Mouse (Mus musculus): ENCODE data around the gene Zfp507. TPM values are rescaled to one million over a fixed set of nuclear protein-coding genes. Genes with fewer than 3 reads are reported as not detected.

Gene Zfp507
- 6.5 and 7.5 TPM in 2 replicates for polyA plus RNA-seq (2015; fragmentation: Nextera tagmentation; extraction: Ambion mirVana)

DNA sequence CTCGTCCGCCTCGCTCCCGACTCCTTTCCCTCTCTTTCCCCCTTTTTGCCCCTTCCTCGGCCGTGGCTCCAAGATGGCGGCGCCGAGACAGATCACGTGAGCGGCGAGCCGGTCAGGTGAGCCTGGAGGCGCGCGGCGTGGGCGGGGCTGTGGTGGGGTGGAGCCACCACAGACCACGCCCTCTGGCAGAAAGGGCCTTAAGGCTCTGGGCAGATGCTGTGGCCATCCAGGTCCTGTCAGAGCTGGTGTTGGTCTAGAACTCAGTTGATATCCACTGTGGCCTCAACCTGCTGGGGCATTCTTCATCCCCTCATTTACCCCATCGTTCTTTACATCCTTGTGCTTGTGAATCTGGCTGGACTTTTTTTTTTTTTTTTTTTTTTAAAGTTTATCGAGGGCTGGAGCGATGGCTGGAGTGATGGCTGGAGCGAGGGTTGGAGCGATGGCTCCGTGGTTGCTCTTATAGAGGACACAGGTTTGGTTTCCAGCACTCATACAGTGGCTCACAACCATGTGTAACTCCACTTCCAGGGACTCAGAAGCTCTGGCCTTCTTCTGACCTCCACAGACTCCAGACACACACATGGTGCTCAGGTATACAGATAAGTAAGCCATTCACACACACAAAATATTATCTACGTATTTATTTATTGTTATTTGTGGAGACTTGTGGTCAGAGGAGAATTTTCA, at the start of gene Zfp507:
Gene Zfp507, minus strand, starts transcription at position 98 of the 690 bp plus-strand sequence.

DNA sequence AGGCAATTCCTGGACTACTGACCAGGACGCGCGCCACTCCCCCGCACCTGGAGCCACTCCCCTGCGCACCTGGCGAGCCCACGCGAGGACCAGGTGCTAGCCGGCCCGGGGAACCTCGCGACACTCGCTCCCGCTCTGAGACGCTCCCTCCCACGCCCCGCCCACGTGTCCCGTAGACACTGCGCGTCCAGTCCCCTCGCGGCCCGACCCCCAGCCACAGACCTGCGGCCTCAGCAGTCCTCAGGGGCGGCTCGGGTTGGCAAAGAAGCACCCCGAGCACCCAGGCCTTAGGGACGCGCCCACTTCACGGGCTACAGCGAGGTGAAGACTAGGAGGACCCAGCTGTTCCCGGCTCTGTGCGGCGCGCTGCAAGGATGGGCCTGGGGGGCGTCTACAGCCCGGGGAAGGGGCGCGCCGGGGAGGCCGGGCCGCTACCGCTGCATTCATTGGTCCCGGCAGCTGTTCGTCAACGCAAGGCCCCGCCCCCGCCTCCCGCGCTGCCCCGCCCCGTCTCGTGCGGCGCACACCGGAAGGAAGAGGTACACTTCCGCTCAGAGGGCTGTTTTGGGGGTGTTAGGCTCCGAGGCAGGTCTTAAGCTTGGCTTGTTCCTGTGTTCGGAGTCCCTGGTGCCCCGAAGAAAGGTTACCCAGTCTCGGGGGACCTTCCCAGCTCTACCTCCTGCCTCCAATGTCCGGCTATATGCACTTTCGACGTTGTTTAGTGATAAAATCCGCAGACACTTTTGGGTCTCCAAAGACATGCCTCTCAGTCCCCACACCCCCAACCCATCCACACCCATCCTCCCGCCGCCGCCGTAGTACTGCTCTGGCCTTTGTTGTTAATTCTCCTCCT, 48.5 kb downstream of the Zfp507 start, which contains the start of gene Dpy19l3:
Gene Dpy19l3, minus strand, starts transcription at position 422 of the 853 bp plus-strand sequence.

Other genes with a start within 250 kb of the Zfp507 start
- 38.9 and 41.1 TPM in 2 replicates for gene Nudt19, start 246.7 kb downstream of the Zfp507 start, polyA plus RNA-seq (2015; fragmentation: Nextera tagmentation; extraction: Ambion mirVana)
- gene Rgs9bp, start 217.4 kb downstream of the Zfp507 start, polyA plus RNA-seq (2015; fragmentation: Nextera tagmentation; extraction: Ambion mirVana) = 0.13 and 0.21 TPM in 2 replicates
- gene Ankrd27, start 216.8 kb downstream of the Zfp507 start, polyA plus RNA-seq (2015; fragmentation: Nextera tagmentation; extraction: Ambion mirVana) = 13.9 and 14.5 TPM in 2 replicates
- 275 and 285 TPM in 2 replicates for gene Pdcd5, start 155.5 kb downstream of the Zfp507 start, polyA plus RNA-seq (2015; fragmentation: Nextera tagmentation; extraction: Ambion mirVana)
- 7.3 and 11.2 TPM in 2 replicates for gene Dpy19l3, start 48.5 kb downstream of the Zfp507 start, polyA plus RNA-seq (2015; fragmentation: Nextera tagmentation; extraction: Ambion mirVana)